Mouse (Mus musculus) midbrain, embryonic 11.5 days (tissue): ENCODE data around the gene Fbxo41. TPM values are rescaled to one million over a fixed set of nuclear protein-coding genes. Genes with fewer than 3 reads are reported as not detected.

Experiments used
- ATAC-seq: fragments of 200-750 bp; cut with Nextera tagmentation; 2 replicates; pipeline ENCODE4 v1.8.0; 2017; ENCODE audit warnings: moderate TSS enrichment, moderate library complexity; ENCODE audit not compliant: low FRiP score
- DNase-seq: peaks from one replicate; pipeline ENCODE4 v3.0.0; 2015; ENCODE audit warnings: low spot score; ENCODE audit errors: missing footprints
- H3K27ac ChIP-seq: fragments of 300-500 bp; sonication (generic); 2 replicates; pipeline ENCODE4 v1.5.1; 2014; ENCODE audit warnings: low read depth, low read length
- H3K27me3 ChIP-seq: fragments of 300-500 bp; sonication (generic); 2 replicates; pipeline ENCODE4 v1.6.1; 2014; ENCODE audit warnings: mild to moderate bottlenecking, low read length, moderate library complexity, mixed read lengths; ENCODE audit not compliant: control insufficient read depth, insufficient read depth
- H3K36me3 ChIP-seq: fragments of 300-500 bp; sonication (generic); 2 replicates; pipeline ENCODE4 v1.6.1; 2014; ENCODE audit warnings: mild to moderate bottlenecking, low read length, moderate library complexity, mixed read lengths; ENCODE audit not compliant: control insufficient read depth, insufficient read depth
- H3K4me1 ChIP-seq: fragments of 300-500 bp; sonication (generic); 2 replicates; pipeline ENCODE4 v1.6.1; 2014; ENCODE audit warnings: low read length; ENCODE audit not compliant: control insufficient read depth, insufficient read depth
- H3K4me2 ChIP-seq: fragments of 300-500 bp; sonication (generic); 2 replicates; pipeline ENCODE4 v1.6.1; 2014; ENCODE audit warnings: mild to moderate bottlenecking, moderate library complexity
- H3K4me3 ChIP-seq: fragments of 300-500 bp; sonication (generic); 2 replicates; pipeline ENCODE4 v1.5.1; 2014; ENCODE audit warnings: low read depth, low read length
- H3K9ac ChIP-seq: fragments of 300-500 bp; sonication (generic); 2 replicates; pipeline ENCODE4 v1.6.1; 2014; ENCODE audit warnings: low read length
- H3K9me3 ChIP-seq: fragments of 300-500 bp; sonication (generic); 2 replicates; pipeline ENCODE4 v1.6.1; 2016; ENCODE audit warnings: low read length; ENCODE audit not compliant: control insufficient read depth
- WGBS: fragments of 180-500 bp; shearing (Covaris S2); extraction: QIAGEN DNeasy Blood & Tissue Kit; methylation state at CpG from one replicate; pipeline ENCODE4 v1.1.7; 2014; 5-methylcytosine and 5-hydroxymethylcytosine counted together
- polyA plus RNA-seq: library from polyadenylated mRNA; unstranded; fragments of >200 nt; fragmentation: Nextera tagmentation; extraction: Ambion mirVana; gene quantifications from 2 replicates; pipeline ENCODE4 v1.2.1, GENCODE M21; 2014

Fbxo41 gene
- 0.79 and 1.1 TPM in 2 replicates for polyA plus RNA-seq

DNA sequence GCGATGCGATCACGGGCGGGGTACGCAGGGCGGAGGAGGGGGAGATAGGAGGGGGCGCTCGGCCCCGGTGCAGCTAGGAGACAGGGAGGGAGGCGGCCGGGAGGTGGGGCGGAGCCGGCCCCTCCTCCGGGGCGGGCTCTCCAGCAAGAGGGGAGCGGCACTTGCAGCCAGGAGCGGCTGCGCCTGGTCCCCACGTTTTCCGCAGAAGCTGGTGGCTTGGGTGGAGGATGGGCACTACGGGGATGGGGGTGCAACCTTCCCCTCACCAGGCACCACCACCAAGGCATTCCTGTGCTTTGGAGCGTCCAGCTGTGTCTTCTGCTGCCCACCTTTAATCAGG, at the start of gene Fbxo41:
Gene Fbxo41 (minus strand): TSS at position 84 of the 340 bp plus-strand sequence.
- 3% methylated on average over 19 of the region's 22 CpGs for WGBS
- Histone ChIP-seq H3K27me3 (peaks cover 9% of the 10 kb centered on the region), H3K4me2 (peak within 1 kb of the TSS; percentile 54), H3K36me3 (no peaks in the 10 kb centered on the region), H3K9me3 (no peaks in the 10 kb centered on the region), H3K4me3 (peak within 1 kb of the TSS; percentile 57), H3K9ac (peak within 1 kb of the TSS; percentile 72), H3K27ac (no peak within 1 kb of the TSS; the same call in 1 of the 2 replicates), H3K4me1 (peaks cover 16% of the 10 kb centered on the region)
- DNase-seq (no peak), ATAC-seq (peak; percentile 89)

DNA sequence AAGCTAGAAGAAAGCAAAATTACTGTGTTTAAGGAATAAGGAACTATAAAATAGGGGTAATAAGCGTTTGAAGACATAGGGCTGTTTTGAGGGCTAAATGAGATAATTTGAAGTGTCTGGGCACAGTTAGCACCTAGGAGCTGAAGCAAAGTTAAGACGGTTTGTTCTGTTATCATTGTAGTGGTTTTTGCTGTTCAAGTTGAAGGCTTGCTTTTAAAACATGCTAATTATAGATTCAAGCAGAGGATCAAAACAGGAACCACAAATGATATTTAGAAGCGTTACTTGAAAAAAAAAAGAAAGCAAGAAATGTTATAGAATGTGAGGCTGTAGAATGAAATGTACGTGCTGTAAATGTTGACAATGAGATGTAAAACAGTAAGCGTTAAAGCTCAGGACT, 44.8 kb upstream of the Fbxo41 start:
- H3K27ac ChIP-seq = no peak overlapping the region
- no peaks in the 10 kb centered on the region for H3K9me3 ChIP-seq
- no peaks in the 10 kb centered on the region for H3K4me1 ChIP-seq
- no peak overlapping the region for H3K4me2 ChIP-seq
- no peaks in the 10 kb centered on the region for H3K36me3 ChIP-seq
- no peak for DNase-seq
- H3K4me3 ChIP-seq = no peak overlapping the region
- H3K27me3 ChIP-seq = no peaks in the 10 kb centered on the region
- no peak for ATAC-seq
- H3K9ac ChIP-seq = no peak overlapping the region
- WGBS = 91% methylated on average over 5 of the region's 5 CpGs

DNA sequence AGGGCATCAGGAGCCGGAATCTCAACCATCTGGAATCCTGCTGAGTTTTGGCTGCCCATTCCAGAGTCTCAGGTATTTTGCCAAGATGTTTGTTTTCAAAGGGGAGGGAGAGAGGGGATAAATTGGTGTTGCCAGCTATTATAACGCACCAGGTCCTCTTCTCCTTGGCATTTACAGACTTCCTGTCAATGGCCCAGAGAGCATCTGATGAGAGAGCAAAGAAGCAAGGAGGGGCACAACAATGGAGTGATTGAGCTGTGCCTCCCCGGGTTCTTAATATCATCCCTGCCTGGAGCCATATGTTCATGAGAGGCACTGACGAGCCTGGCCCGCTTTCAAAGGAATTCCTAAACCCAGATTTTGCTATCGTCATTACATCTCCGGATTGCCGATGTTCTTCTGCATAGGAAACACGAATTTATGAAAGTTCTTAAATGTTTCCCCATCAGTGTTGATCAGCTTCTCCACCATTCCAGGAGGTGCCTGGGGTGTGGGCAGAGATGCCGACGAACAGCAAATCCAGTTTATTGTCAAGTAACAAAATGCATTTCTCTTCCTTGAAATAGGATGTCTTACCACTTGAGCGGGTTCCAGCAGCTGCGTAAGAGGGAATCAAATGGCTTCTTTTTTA, 41.6 kb upstream of the Fbxo41 start:
- no peaks in the 10 kb centered on the region for H3K9me3 ChIP-seq
- ATAC-seq (no peak), DNase-seq (no peak)
- no peak overlapping the region for H3K9ac ChIP-seq
- no peak overlapping the region for H3K4me2 ChIP-seq
- H3K4me1 ChIP-seq = no peaks in the 10 kb centered on the region
- H3K36me3 ChIP-seq = no peaks in the 10 kb centered on the region
- WGBS = 84% methylated on average over 13 of the region's 13 CpGs
- no peak overlapping the region for H3K27ac ChIP-seq
- no peak overlapping the region for H3K4me3 ChIP-seq
- no peaks in the 10 kb centered on the region for H3K27me3 ChIP-seq

DNA sequence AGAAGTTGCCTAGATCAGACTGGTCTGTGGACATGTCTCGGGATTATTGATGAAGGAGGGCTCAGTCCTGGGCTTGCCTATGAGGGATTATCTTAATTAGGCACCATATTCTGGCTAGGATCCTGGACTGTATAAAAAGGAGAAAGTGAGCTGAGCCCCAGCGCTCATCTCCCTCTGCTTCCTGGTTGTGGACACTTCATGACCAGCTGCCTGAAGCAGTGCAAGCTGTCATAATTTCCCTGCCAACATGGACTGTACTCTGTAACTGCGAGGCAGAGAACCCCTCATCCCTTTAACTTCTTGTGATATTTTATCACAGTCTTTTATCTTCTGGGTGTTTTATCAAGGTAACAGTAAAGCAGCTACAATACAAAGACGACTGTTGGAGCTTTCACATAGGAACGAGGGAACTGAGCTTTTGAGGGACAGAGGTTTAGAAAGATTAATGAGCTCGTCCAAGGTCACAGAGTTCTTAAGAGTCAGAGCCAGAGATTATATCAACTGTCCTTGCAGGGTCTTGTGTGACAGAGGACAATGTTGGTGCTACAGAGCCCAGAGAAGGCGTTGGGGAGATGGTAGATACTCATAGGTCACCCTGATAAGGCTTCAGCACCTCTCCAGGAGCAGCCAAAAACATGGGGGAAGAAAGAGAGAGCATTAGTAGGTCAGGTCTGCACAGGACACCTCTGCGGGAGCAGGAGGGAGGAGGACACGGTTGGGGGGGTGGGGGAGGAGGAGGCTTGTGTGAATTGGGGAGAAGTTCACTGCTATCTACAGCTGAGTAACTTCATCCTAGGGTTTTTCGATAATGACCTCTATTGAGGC, 40.8 kb upstream of the Fbxo41 start:
- Histone ChIP-seq H3K9ac (no peak overlapping the region), H3K4me1 (no peaks in the 10 kb centered on the region), H3K4me2 (no peak overlapping the region), H3K36me3 (no peaks in the 10 kb centered on the region), H3K27me3 (no peaks in the 10 kb centered on the region), H3K4me3 (no peak overlapping the region), H3K27ac (no peak overlapping the region), H3K9me3 (no peaks in the 10 kb centered on the region)
- DNase-seq (no peak), ATAC-seq (no peak)
- WGBS = 82% methylated on average over 10 of the region's 10 CpGs

DNA sequence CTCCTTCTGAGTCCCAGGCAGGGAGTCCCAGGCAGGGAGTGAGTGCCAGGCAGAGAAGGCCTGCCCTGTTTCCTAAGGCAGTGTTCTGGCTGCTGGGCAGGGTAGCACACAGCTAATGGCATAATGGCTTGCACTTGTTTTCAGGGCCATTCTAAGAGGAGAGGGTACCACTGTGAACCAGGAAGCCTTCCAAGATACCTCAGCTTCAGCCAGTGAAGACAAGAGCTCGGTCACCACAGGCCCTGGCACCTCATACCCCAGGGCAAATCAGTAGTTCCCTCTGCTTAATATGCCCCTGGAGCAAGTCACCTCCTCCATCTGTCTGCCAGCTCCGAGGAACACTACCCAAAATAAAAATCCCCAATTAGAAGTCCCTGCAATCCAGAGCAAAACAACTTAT, 20.0 kb upstream of the Fbxo41 start:
- 84% methylated on average over 2 of the region's 2 CpGs for WGBS

GRCm38 (mm10) chr6:85522026-85522425, 19.2 kb upstream of the Fbxo41 start:
- Histone ChIP-seq H3K4me2 (no peak overlapping the region), H3K4me1 (peaks cover 5% of the 10 kb centered on the region), H3K4me3 (no peak overlapping the region), H3K9ac (no peak overlapping the region), H3K27ac (no peak overlapping the region), H3K9me3 (no peaks in the 10 kb centered on the region), H3K27me3 (no peaks in the 10 kb centered on the region), H3K36me3 (no peaks in the 10 kb centered on the region)
- DNase-seq (no peak), ATAC-seq (no peak)
- 89% methylated on average over 5 of the region's 5 CpGs for WGBS

More for the DNA sequence above, 20.0 kb upstream of the Fbxo41 start:
- Histone ChIP-seq H3K4me2 (no peak overlapping the region), H3K36me3 (no peaks in the 10 kb centered on the region), H3K9me3 (no peaks in the 10 kb centered on the region), H3K4me1 (peaks cover 4% of the 10 kb centered on the region), H3K27ac (no peak overlapping the region), H3K27me3 (no peaks in the 10 kb centered on the region), H3K4me3 (no peak overlapping the region), H3K9ac (no peak overlapping the region)
- DNase-seq = no peak
- no peak for ATAC-seq

DNA sequence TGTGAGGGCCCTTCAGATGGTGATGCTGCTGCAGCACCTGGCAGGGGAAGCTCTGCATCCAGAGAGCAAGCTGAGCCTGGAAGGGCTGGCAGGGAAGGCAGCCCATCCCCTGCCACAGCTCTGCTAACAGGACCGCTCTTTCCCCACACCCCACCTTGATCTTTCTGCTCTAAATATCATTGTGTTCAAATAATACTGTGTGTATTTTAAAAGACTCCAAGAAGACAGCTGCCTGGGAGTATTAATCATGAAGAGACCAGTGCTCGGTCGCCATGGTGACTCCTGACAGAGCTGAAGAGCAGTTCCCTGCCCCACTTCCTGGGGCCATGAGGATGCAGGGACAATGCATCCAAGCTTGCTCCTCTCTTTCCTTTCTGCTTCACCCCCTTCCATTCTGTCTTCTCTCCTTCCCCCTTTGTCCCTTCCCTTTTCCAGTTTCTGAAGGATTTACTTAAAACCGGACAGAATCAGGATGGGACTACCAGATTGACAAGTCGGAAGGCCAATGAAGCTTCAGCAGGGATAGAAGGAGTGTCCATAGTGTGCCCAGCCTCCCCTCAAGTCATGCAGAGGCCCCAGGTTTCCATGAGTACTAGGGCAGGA, 15.4 kb upstream of the Fbxo41 start:
- Histone ChIP-seq H3K27ac (no peak overlapping the region), H3K4me3 (no peak overlapping the region), H3K4me2 (no peak overlapping the region), H3K9me3 (no peaks in the 10 kb centered on the region), H3K4me1 (peaks cover 10% of the 10 kb centered on the region), H3K9ac (peak overlapping the region; percentile 30; the same call in 1 of the 2 replicates), H3K27me3 (peaks cover 20% of the 10 kb centered on the region), H3K36me3 (no peaks in the 10 kb centered on the region)
- 40% methylated on average over 5 of the region's 5 CpGs for WGBS
- ATAC-seq (peak; percentile 54; the same call in 1 of the 2 replicates), DNase-seq (no peak)

GRCm38 (mm10) chr6:85515941-85516340, 13.1 kb upstream of the Fbxo41 start:
- Histone ChIP-seq H3K4me1 (peaks cover 23% of the 10 kb centered on the region), H3K9me3 (no peaks in the 10 kb centered on the region), H3K27me3 (peaks cover 43% of the 10 kb centered on the region), H3K27ac (no peak overlapping the region), H3K9ac (no peak overlapping the region), H3K36me3 (no peaks in the 10 kb centered on the region), H3K4me3 (no peak overlapping the region), H3K4me2 (no peak overlapping the region)
- WGBS = 82% methylated on average over 4 of the region's 4 CpGs
- DNase-seq = no peak
- ATAC-seq = no peak

DNA sequence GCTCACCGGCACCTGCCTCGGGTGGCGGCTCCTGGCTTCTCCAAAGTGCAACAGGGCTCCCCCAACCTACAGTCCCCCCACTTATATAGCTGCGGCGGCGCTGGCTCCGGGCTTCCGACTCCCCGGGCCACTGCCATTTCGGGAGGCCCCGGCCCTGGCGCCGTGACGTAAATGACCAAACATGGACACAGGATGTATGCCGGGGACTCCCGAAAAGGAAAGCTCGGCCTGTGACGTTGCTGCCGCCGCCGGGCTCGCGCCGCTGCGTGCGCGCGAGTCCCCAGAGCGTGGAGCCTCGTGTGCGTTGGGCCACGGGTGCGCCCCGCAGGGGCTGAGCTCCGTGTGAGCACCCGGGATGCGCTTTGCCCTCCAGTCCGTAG, 10.7 kb upstream of the Fbxo41 start, which contains the start of gene Egr4:
Gene Egr4 (minus strand): TSS at position 59 of the 380 bp plus-strand sequence.
- WGBS = under 1% methylated on average over 36 of the region's 38 CpGs
- peak within 1 kb of the TSS; percentile 62 for H3K4me2 ChIP-seq
- no peaks in the 10 kb centered on the region for H3K9me3 ChIP-seq
- H3K27ac ChIP-seq = no peak within 1 kb of the TSS
- peak; percentile 95 for DNase-seq
- H3K36me3 ChIP-seq = no peaks in the 10 kb centered on the region
- peaks cover 23% of the 10 kb centered on the region for H3K4me1 ChIP-seq
- peaks cover 49% of the 10 kb centered on the region for H3K27me3 ChIP-seq
- H3K9ac ChIP-seq = peak within 1 kb of the TSS; percentile 26; the same call in 1 of the 2 replicates
- H3K4me3 ChIP-seq = peak within 1 kb of the TSS; percentile 36
- peak; percentile 53; the same call in 1 of the 2 replicates for ATAC-seq
